Comparison of ENCODE assay signal across 29 mouse cellular contexts in genomic region chr1:153593678-153594077, GRCm38 (mm10). TPM values are rescaled to one million over a fixed set of nuclear protein-coding genes. Genes with fewer than 3 reads are reported as not detected.
DNase-seq lines count a peak whose midpoint lies in the region; ATAC-seq and TF ChIP-seq lines count a peak whose summit lies in the region.
"Had no signal": no experiment of that assay in that cellular context is flagged by ENCODE, and none has a peak within 500 bp of the region (broad histone marks: within the 10 kb centered on the region; RNA-seq: fewer than 3 reads in every experiment).

No protein-coding gene starts in this region.

- no peaks in the 10 kb centered on the region for H3K9me3 ChIP-seq in midbrain, postnatal 0 days (ENCODE audit: low read length)
- H3K9me3 ChIP-seq: embryonic facial prominence, embryonic 13.5 days; heart, embryonic 12.5 days; limb, embryonic 12.5 days; liver, embryonic 15.5 days; neural tube, embryonic 13.5 days; stomach, embryonic 15.5 days had no signal

- H3K36me3 ChIP-seq in midbrain, postnatal 0 days (ENCODE audit: insufficient read depth, low read length), result no peaks in the 10 kb centered on the region
- H3K36me3 ChIP-seq: embryonic facial prominence, embryonic 13.5 days; heart, embryonic 12.5 days; limb, embryonic 12.5 days; liver, embryonic 15.5 days; neural tube, embryonic 13.5 days; stomach, embryonic 15.5 days had no signal

- H3K4me3 ChIP-seq in midbrain, postnatal 0 days (ENCODE audit: low read depth, low read length), result no peak overlapping the region
- H3K4me3 ChIP-seq: embryonic facial prominence, embryonic 13.5 days; heart, adult 2 months; heart, embryonic 12.5 days; layer of hippocampus, adult 2 months; left cerebral cortex, adult 2 months; limb, embryonic 12.5 days; liver, embryonic 15.5 days; neural tube, embryonic 13.5 days; stomach, embryonic 15.5 days had no signal

- no peak for TF ChIP-seq CTCF in midbrain, postnatal 0 days (IDR thresholded peaks at IDR 0.05)

- H3K4me2 ChIP-seq in midbrain, postnatal 0 days (ENCODE audit: low read depth, low read length, poor library complexity, severe bottlenecking), result no peak overlapping the region
- H3K4me2 ChIP-seq: embryonic facial prominence, embryonic 13.5 days; heart, embryonic 12.5 days; limb, embryonic 12.5 days; liver, embryonic 15.5 days; lung, embryonic 14.5 days; neural tube, embryonic 13.5 days; stomach, embryonic 15.5 days had no signal

- peak; percentile 12 for DNase-seq in embryo, embryonic 10.5 days (ENCODE audit: low spot score)
- no peak for DNase-seq in embryo, embryonic 11 days
- DNase-seq in heart, adult 11 months, result peak; percentile 15
- DNase-seq in heart, adult 18-20 months, result no peak
- peak; percentile 37 for DNase-seq in retina, postnatal 1 day
- no peak for DNase-seq in retina, embryonic 14.5 days (ENCODE audit: low spot score)
- peak; percentile 34 for DNase-seq in midbrain, postnatal 0 days (ENCODE audit: low spot score)
- no peak for DNase-seq in urinary bladder, adult 2 months (ENCODE audit: low spot score)
- DNase-seq: adrenal gland, adult 8-10 months; cerebellum, adult 8-10 months; cerebellum, postnatal 25 days; gastrocnemius, postnatal 25 days; heart, adult 2 months; heart, postnatal 4 days; kidney, adult 2 months; kidney, postnatal 36 days; lung, embryonic 14.5 days; right cerebral cortex, postnatal 14 days had no signal

- no peaks in the 10 kb centered on the region for H3K27me3 ChIP-seq in midbrain, postnatal 0 days (ENCODE audit: insufficient read depth, low read length)
- H3K27me3 ChIP-seq: CH12.LX; embryonic facial prominence, embryonic 13.5 days; heart, embryonic 12.5 days; limb, embryonic 12.5 days; liver, embryonic 15.5 days; neural tube, embryonic 13.5 days; stomach, embryonic 15.5 days had no signal

- H3K9ac ChIP-seq in midbrain, postnatal 0 days (replicated peaks; ENCODE audit: low read length, poor library complexity, severe bottlenecking), result no peak overlapping the region
- H3K9ac ChIP-seq: embryonic facial prominence, embryonic 13.5 days; heart, embryonic 12.5 days; limb, embryonic 12.5 days; liver, embryonic 15.5 days; lung, embryonic 14.5 days; neural tube, embryonic 13.5 days; stomach, embryonic 15.5 days had no signal

- peaks cover 5% of the 10 kb centered on the region; the same call in 1 of the 2 replicates for H3K4me1 ChIP-seq in midbrain, postnatal 0 days (ENCODE audit: insufficient read depth, low read length)
- H3K4me1 ChIP-seq: embryonic facial prominence, embryonic 13.5 days; limb, embryonic 12.5 days; liver, embryonic 15.5 days; stomach, embryonic 15.5 days had no signal

- WGBS in midbrain, postnatal 0 days, result 25% methylated on average over 2 of the region's 2 CpGs

- H3K27ac ChIP-seq in midbrain, postnatal 0 days (ENCODE audit: low read depth, low read length), result no peak overlapping the region
- H3K27ac ChIP-seq: embryonic facial prominence, embryonic 13.5 days; heart, adult 2 months; layer of hippocampus, adult 2 months; left cerebral cortex, adult 2 months; limb, embryonic 12.5 days; liver, embryonic 15.5 days; neural tube, embryonic 13.5 days; stomach, embryonic 15.5 days had no signal

- ATAC-seq in midbrain, postnatal 0 days (ENCODE audit: low FRiP score), result peak; percentile 54; the same call in 1 of the 2 replicates

RNA-seq across cellular contexts. Expression of gene Npl, which starts 43.8 kb away (rescaled TPM):
- total RNA-seq in heart, adult 18-20 months (2021), result 1 to 10 TPM; 1.6 to 2.2 TPM
- total RNA-seq in midbrain, postnatal 0 days (2014; rRNA removed), result 8.1 and 11.6 TPM in 2 replicates
- polyA plus RNA-seq in midbrain, postnatal 0 days (2015; fragmentation: Nextera tagmentation; extraction: Ambion mirVana), result 12.0 and 12.3 TPM in 2 replicates
- 1.8 and 2.1 TPM in 2 replicates for polyA plus RNA-seq in urinary bladder, adult 2 months (2012; rRNA removed)

RNA-seq across cellular contexts. Expression of gene Rgs8, which starts 59.1 kb away (rescaled TPM):
- not detected for total RNA-seq in heart, adult 18-20 months (2021)
- 40.7 and 68.0 TPM in 2 replicates for total RNA-seq in midbrain, postnatal 0 days (2014; rRNA removed)
- polyA plus RNA-seq in midbrain, postnatal 0 days (2015; fragmentation: Nextera tagmentation; extraction: Ambion mirVana), result 31.1 and 32.1 TPM in 2 replicates
- polyA plus RNA-seq in urinary bladder, adult 2 months (2012; rRNA removed), result 0.03 TPM in 1 of 2 replicates, not detected in the other
- total RNA-seq: CH12.LX; heart, adult 2 months; megakaryocyte, adult 5-6 weeks had no signal
- polyA plus RNA-seq: liver, adult 2 months had no signal

Comparison
In these comparisons a context has a peak if more than half of its experiments do, and no peak if none do; other contexts are left out.
1. DNase-seq: peak in embryo, embryonic 10.5 days (single experiment), heart, adult 11 months (single experiment), retina, postnatal 1 day (single experiment) and midbrain, postnatal 0 days (single experiment); none in embryo, embryonic 11 days (single experiment), heart, adult 18-20 months (0 of 2), retina, embryonic 14.5 days (single experiment) and urinary bladder, adult 2 months (single experiment).
2. RNA of gene Rgs8, which starts 59.1 kb away (total RNA-seq): 40.7 to 68.0 TPM in midbrain, postnatal 0 days; not detected in heart, adult 18-20 months; every median in the first group is over 10 times any median in the second.